Mouse (Mus musculus) adrenal gland, postnatal 4 days (tissue): Measurements from ENCODE around the gene Lipe. TPM values are rescaled to one million over a fixed set of nuclear protein-coding genes. Genes with fewer than 3 reads are reported as not detected.

Experiments used
- DNase-seq, 2 experiments: peaks; one replicate each; pipeline ENCODE4 v3.0.0; 2021 to 2022; ENCODE audit warnings: low spot score in 2 of 2, mixed read lengths in 2 of 2
- total RNA-seq, 2 experiments: library from RNA; stranded (reverse); gene quantifications; 2 replicates each; pipeline ENCODE4 v1.2.3; 2021

The Lipe gene
- total RNA-seq, 2 experiments from 2014 or later: 139 to 178 TPM

DNA sequence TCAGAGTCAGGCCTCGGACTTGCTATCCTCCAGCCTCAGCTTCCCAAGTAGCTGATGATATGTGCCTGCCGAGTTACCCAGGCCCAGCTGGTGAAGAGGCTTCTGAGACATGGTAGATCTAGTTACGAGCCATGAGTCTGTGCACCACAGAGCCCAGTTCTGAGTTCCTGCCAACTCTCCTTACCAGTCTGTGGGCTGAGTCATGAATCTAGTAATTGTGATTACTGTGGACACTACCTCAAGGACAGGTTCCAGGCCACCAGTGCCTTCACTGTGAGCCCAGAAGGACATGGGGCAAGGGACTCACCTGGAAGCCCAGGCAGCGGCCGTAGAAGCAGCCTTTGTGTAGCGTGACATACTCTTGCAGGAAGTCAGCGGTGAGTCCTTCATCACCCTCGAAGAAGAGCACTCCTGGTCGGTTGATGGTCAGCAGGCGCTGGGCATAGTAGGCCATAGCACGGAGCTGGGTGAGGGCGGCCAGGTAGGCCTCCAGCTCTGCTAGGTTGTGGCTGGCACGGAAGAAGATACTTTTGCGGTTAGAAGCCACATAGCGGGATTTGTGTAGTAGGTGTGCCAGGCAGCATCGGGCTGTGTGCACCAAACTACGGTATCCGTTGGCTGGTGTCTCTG lies 10.6 kb downstream of the Lipe start:
- no peak for DNase-seq

DNA sequence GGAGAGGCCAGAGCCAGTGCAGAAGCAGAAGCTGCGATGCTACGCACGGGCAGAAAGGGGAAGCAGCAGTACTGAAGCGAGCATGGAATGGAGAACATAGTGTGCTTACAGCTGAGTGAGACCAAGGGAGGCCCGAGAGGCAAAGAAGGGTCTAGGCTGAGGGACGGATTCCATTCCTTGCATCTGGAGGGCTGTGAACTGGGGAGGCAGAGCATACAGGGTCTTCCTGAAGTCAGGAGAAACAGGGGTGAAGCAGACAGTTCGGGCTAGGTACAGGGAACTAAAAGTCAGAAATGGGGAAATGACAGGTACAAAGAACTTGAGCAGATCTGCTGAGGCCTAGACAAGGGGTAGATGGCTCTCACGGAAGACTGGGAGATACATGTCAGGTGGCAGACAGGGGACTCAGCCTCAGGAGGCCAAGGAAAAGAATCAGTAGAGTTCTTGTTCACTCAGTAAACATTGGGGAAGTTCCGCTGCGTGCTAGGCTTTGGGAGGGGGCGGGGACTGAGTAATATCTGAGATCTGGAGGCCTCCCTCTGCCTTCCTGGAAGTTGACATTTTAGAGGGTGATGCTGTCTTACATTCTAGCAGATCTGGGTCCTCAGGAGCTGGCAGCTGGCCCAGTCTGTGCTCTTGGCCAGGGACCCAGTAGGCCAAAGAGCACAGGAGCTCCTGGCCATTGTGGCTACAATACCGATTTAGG lies 12.5 kb downstream of the Lipe start:
- DNase-seq: no peak

- no peak for DNase-seq
Measured at GRCm38 (mm10) chr7:25385259-25385658, 13.3 kb downstream of the Lipe start.

DNA sequence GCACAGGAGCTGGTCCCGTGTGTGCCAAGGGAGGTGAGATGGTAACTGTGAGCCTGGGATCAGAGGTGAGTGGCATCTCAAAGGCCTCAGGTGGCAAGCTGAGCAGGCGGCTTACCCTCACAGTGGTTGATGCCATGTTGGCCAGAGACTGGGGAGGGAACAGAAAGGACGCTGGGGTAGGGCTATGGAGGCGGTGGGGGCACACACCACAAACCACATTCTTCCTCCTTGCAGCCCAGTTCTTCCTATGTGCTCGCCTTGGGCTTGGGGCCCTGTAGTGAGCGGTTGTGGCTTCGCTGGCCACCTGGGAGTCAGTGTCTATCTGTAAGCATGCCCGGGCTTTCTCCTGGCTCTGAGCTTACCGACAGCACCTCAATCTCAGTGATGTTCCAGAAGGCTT lies 13.7 kb downstream of the Lipe start:
- DNase-seq: no peak

DNA sequence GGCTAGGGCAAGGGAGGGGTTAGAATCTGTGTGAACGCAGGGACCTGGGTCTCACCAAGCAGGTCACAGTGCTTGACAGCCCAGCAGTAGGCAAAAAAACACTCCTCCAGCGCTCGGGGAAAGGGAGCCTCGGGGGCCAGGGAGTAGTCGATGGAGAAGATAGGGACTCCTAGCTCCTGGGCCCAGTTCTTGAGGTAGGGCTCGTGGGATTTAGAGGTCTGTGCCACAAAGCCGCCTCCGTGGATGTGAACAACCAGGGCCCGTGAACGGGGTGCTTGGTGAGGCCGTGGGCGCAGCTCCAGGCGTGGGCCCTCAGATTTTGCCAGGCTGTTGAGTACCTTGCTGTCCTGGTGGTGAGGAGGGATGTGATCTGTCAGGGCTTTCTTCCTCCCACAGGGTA lies 14.2 kb downstream of the Lipe start:
- no peak for DNase-seq

DNA sequence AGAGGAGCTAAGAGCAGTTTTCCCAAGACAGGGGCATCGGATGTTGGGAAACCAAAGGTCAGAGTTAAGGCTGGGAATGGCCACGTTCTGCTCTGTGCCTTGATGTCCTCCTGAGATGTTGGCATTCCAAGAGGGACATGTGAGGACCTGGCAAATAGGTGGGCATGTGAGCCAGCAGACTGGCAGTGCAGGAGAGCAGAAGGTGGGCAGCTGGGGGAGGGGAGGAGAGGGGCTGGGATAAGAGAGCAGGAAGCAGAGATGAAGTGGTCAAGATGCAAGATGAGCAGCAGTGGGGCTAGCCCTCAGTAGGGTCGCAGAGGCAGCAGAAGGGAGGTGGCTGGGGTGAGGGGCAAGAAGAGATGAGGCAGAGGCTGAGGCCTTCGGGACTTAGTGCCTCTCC lies 14.6 kb downstream of the Lipe start:
- DNase-seq: no peak

GRCm38 (mm10) chr7:25383385-25383784 lies 15.1 kb downstream of the Lipe start:
- no peak for DNase-seq

DNA sequence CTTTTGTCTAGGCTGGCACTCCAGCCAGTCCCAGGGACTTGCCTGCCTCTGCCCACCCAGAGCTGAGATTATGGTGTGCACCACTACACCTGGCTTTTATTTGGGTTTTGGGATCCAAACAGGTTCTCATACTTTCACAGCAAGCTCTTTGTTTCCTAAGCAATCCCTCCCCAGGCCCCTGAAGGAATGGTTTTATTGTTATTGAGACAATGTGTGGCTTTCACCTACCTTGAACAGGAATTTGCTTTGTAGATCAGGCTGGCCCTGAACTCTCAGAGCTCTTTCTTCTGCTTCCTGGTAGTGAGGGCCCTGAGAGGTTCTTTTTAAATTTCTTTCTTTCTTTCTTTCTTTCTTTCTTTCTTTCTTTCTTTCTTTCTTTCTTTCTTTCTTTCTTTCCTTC lies 16.0 kb downstream of the Lipe start:
- no peak for DNase-seq

DNA sequence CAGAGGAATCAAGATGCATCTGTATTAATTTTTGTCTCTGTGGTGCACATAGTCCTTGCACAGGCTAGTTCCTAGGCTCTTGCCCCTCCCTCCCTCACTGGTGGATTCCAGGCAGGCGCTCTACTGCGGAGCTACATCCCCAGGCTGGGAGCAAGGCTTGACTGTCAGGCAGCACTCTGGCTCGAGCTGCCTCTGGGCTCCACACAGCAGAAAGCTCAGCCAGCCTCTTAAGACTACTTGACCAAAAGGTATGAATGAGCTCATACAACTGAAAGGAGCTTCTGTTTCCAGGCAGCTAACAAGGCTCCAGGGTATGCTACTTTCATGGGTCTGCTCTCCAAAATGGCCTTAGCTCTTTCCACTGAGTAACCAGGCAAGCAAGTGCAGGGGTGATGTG lies 17.2 kb downstream of the Lipe start:
- no peak for DNase-seq

DNA sequence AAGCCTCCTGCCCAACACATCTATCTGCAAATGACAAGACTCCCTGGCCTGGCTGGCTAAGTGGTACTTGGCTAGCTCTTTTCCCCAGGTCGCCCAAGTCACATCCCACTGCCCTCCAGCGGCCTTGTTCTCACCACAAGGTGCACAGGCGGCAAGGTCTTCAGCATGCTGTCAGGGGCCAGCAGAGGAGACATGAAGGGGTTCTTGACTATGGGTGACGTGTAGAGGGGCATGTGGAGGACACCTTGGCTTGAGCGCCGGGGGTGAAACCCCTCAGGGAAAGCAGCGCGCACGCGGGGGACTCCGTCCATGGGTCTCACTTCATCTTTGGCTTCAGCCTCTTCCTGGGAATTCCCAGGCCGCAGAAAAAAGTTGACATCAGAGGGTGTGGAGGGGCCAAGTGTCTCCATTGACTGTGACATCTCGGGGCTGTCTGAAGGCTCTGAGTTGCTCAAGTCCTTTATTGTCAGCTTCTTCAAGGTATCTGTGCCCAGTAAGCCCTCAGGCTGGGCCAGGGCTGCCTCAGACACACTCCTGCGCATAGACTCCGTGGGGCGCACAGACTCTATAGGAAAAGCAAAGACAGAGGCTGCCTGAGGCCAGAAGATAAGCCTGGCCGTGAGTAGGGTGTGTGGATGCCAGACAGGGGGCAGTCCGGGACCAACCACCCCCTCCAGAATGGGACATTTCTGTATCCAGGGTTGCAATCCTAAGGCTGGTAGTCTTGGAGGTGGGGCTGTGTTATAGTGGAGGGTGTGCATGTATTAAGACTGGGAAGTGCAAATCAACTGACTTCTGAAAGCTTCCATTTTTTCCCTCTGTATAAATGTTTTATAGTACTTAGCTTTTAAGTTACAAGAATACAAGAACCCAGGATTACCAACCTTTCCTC lies 17.9 kb downstream of the Lipe start:
- no peak for DNase-seq

- DNase-seq: no peak
Measured at GRCm38 (mm10) chr7:25379551-25380351, 18.8 kb downstream of the Lipe start.

GRCm38 (mm10) chr7:25378181-25379100 lies 20.1 kb downstream of the Lipe start:
- no peak for DNase-seq

DNA sequence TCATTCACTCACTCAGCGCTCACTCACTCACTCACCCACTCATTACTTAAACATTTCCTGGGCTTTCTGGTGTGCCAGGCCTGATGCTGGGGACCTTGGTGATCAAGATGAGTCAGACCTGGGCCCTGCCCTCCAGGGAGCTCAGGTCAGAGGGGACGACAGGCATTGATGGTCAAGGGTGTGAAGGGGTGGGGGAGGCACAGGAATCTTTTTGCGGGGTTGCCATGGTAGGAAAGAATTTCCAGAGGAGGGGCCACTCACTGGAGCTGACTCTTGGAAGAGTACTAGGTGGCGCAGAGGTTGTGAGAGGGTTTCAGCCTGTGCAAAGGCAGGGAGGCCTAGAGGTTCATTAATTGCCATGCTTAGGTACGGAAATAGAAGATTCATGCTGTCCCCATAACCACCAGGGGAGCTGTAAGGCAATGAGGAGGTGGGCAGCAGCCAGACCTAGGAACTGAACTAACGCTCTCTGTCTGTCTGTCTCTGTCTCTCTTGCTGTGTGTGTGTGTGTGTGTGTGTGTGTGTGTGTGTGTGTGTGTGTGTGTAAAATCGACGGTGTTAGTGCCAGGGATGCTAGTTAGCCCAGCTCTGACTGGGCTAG lies 21.3 kb downstream of the Lipe start:
- DNase-seq: no peak

DNA sequence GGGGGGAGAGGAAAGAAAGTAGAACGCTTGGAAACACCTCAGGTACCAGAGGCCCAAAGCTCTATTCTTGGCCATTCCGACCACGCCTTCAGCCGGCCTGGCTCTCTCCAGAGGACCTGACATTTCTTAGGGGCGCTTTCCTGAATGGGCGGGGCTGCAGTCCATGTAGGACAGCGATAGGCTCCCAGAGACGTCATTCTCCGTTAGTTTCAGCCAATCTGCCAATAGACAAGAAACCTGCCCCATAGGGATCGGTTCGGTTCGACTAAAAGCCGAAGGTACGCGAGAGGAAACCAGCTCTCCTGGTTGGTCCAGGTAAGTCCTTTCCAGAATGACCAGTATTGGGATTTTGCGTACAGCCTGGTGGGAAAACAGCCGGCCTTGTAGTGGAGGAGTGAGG lies 22.0 kb downstream of the Lipe start:
- peak; percentile 69 to 73 for DNase-seq

DNA sequence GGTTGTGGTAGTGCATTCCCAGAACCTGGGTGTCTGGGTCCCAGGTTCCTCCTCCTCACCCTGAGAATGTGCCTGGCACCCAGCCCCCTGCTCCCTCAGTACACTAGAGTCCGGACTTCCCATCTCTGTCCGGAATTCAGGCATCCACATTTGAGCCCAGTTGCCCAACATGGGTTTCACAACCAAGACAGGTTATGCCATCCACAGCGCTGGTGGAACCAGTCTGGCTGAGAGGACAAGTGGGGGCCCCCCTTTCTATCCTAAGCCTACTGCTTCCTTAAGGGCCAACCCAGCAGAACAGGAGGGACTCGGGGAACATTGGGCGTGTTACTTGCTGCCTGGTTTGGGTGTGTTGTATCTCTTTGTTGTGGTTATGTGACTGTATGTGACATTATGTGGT lies 26.1 kb downstream of the Lipe start:
- DNase-seq: no peak

DNA sequence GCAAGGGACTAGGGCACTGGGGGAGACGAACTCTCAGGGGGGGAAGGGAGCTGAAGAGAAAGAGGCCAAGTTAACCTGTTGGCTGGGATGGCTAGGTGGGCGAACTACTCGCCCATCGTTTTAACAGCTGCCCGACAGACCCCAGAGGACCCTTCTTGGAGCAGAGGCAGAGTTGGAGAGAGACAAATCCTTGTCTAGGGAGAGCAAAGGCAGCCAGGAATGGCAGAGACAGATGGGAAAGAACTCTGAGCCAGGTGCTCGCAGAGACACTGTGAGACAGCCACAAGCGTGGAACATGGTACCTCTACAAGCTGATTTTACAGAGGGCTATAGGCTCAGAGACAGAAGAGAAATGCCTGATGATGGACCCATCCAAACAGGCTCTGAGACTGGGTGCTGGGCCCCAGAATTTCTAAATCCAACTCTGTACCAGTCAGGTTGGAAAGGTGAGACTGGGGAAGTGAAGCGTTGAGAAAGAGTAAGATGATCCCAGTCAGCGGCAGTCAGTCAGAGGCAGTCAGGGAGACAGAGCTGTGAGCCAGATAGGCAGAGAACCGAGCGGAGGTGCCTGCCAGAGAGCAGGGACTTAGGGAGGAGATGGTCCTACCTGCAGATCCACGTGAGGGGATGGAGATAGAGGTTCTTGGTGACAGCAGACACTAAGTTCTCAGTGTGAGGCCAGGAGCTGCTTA lies 29.3 kb downstream of the Lipe start, which contains the start of gene Cnfn:
Gene Cnfn (minus strand): TSS at position 667 of the 692 bp plus-strand sequence.
- no peak for DNase-seq

GRCm38 (mm10) chr7:25368333-25368732 lies 30.2 kb downstream of the Lipe start:
- no peak for DNase-seq

GRCm38 (mm10) chr7:25367632-25368293 lies 30.7 kb downstream of the Lipe start:
- DNase-seq: no peak
